Mouse (Mus musculus) MEL (cell line): ENCODE results near the gene Man1b1. TPM values are rescaled to one million over a fixed set of nuclear protein-coding genes. Genes with fewer than 3 reads are reported as not detected.

Experiments
- DNase-seq: peaks from one replicate; pipeline ENCODE4 v3.0.0; 2011; ENCODE audit warnings: low read depth, low spot score
- H3K27ac ChIP-seq: 2 replicates; pipeline ENCODE4 v1.5.1; 2012; ENCODE audit warnings: low read depth, mild to moderate bottlenecking, control low read depth, low read length, moderate library complexity; ENCODE audit not compliant: control insufficient read depth
- H3K27me3 ChIP-seq, 2 experiments: fragments of 150-350 bp in 1 of 2; sonication (generic) in 1 of 2; 2 replicates each; pipeline ENCODE4 v1.6.1; 2012; ENCODE audit warnings: low read length in 2 of 2, mild to moderate bottlenecking in 2 of 2, improper control_type of control experiment in 1 of 2, moderate library complexity in 1 of 2; ENCODE audit not compliant: insufficient read depth in 2 of 2, control insufficient read depth in 1 of 2
- H3K36me3 ChIP-seq, 2 experiments: 2 replicates each; pipeline ENCODE4 v1.6.1; 2012 to 2014; ENCODE audit warnings: low read length in 2 of 2, improper control_type of control experiment in 1 of 2, inconsistent platforms in 1 of 2, mild to moderate bottlenecking in 1 of 2; ENCODE audit not compliant: insufficient read depth in 2 of 2, control insufficient read depth in 1 of 2
- H3K4me1 ChIP-seq, 2 experiments: fragments of 150-350 bp in 1 of 2; sonication (generic) in 1 of 2; 2 replicates each; pipeline ENCODE4 v1.6.1; 2012; ENCODE audit warnings: low read length in 2 of 2, improper control_type of control experiment in 1 of 2, mild to moderate bottlenecking in 1 of 2; ENCODE audit not compliant: insufficient read depth in 2 of 2, control insufficient read depth in 1 of 2
- H3K4me3 ChIP-seq, 2 experiments: fragments of 150-350 bp in 1 of 2; sonication (generic) in 1 of 2; 2 replicates each; pipeline ENCODE4 v1.5.1; 2012; ENCODE audit warnings: low read depth in 2 of 2, low read length in 2 of 2, mild to moderate bottlenecking in 2 of 2, moderate library complexity in 2 of 2, control low read depth in 1 of 2, improper control_type of control experiment in 1 of 2; ENCODE audit not compliant: control insufficient read depth in 1 of 2, insufficient read depth in 1 of 2
- H3K79me2 ChIP-seq: 2 replicates; pipeline ENCODE4 v1.6.1; 2012; ENCODE audit warnings: mild to moderate bottlenecking, low read length, moderate library complexity; ENCODE audit not compliant: control insufficient read depth, poor library complexity, insufficient read depth
- H3K9ac ChIP-seq: 2 replicates; pipeline ENCODE4 v1.6.1; 2012; ENCODE audit warnings: low read depth, mild to moderate bottlenecking, control low read depth, low read length, moderate library complexity; ENCODE audit not compliant: control insufficient read depth, poor library complexity, severe bottlenecking
- H3K9me3 ChIP-seq: fragments of 150-350 bp; sonication (generic); replicated peaks from 2 replicates; pipeline ENCODE4 v1.6.1; 2012; ENCODE audit warnings: mild to moderate bottlenecking, low read length, improper control_type of control experiment, moderate library complexity; ENCODE audit not compliant: insufficient read depth
- CHD2 ChIP-seq: IDR thresholded peaks from 2 replicates; pipeline ENCODE4 v1.6.1; 2011; ENCODE audit warnings: low read length, improper control_type of control experiment
- CTCF ChIP-seq, 3 experiments: IDR thresholded peaks in 2 of 3; conservative IDR thresholded peaks in 1 of 3; 2 replicates each; pipeline ENCODE4 v1.5.1; 2011 to 2012; ENCODE audit warnings: low read length in 3 of 3, low read depth in 2 of 3, mild to moderate bottlenecking in 2 of 3, improper control_type of control experiment in 1 of 3, inconsistent platforms in 1 of 3, mixed read lengths in 1 of 3, moderate library complexity in 1 of 3; ENCODE audit not compliant: control insufficient read depth in 1 of 3, insufficient read depth in 1 of 3, poor library complexity in 1 of 3, severe bottlenecking in 1 of 3
- ELF1 ChIP-seq: IDR thresholded peaks from 2 replicates; pipeline ENCODE4 v1.6.1; 2014; ENCODE audit warnings: low read depth, mild to moderate bottlenecking, inconsistent platforms, low read length, improper control_type of control experiment, moderate library complexity
- EP300 ChIP-seq, 2 experiments: IDR thresholded peaks; 2 replicates each; pipeline ENCODE4 v1.6.1; 2011; ENCODE audit warnings: improper control_type of control experiment in 2 of 2, low read length in 2 of 2, low read depth in 1 of 2, mild to moderate bottlenecking in 1 of 2
- ETS1 ChIP-seq: IDR thresholded peaks from 2 replicates; pipeline ENCODE4 v1.6.1; 2012; ENCODE audit warnings: low read depth, mild to moderate bottlenecking, inconsistent platforms, low read length, improper control_type of control experiment, moderate library complexity
- GATA1 ChIP-seq: IDR thresholded peaks from 2 replicates; pipeline ENCODE4 v1.6.1; 2011; ENCODE audit warnings: low read depth, low read length, improper control_type of control experiment
- JUND ChIP-seq: IDR thresholded peaks from 2 replicates; pipeline ENCODE4 v1.6.1; 2011; ENCODE audit warnings: low read depth, mild to moderate bottlenecking, improper control_type of control experiment, low read length
- KAT2A ChIP-seq: conservative IDR thresholded peaks from 2 replicates; pipeline ENCODE4 v1.6.1; 2012; ENCODE audit warnings: low read depth, low read length, improper control_type of control experiment, inconsistent platforms
- MAX ChIP-seq: IDR thresholded peaks from 2 replicates; pipeline ENCODE4 v1.6.1; 2011; ENCODE audit warnings: low read length, improper control_type of control experiment
- MYB ChIP-seq: IDR thresholded peaks from 2 replicates; pipeline ENCODE4 v1.6.1; 2011; ENCODE audit warnings: mild to moderate bottlenecking, low read depth, low read length, improper control_type of control experiment
- NELFE ChIP-seq: IDR thresholded peaks from 2 replicates; pipeline ENCODE4 v1.6.1; 2011; ENCODE audit warnings: low read depth, low read length, improper control_type of control experiment
- NRF1 ChIP-seq: IDR thresholded peaks from 2 replicates; pipeline ENCODE4 v1.6.1; 2014; ENCODE audit warnings: low read depth, mild to moderate bottlenecking, inconsistent platforms, low read length, improper control_type of control experiment, moderate library complexity; ENCODE audit not compliant: poor library complexity, insufficient read depth, severe bottlenecking
- POLR2A ChIP-seq, 2 experiments: IDR thresholded peaks; 2 replicates each; pipeline ENCODE4 v1.6.1; 2011 to 2012; ENCODE audit warnings: low read length in 2 of 2, mild to moderate bottlenecking in 2 of 2, control low read depth in 1 of 2, improper control_type of control experiment in 1 of 2, low read depth in 1 of 2, moderate library complexity in 1 of 2; ENCODE audit not compliant: control insufficient read depth in 1 of 2, insufficient read depth in 1 of 2, poor library complexity in 1 of 2
- POLR2AphosphoS5 ChIP-seq: IDR thresholded peaks from 2 replicates; pipeline ENCODE4 v1.6.1; 2012; ENCODE audit warnings: low read depth, borderline replicate concordance, mild to moderate bottlenecking, inconsistent platforms, low read length, moderate library complexity, mixed read lengths
- RAD21 ChIP-seq: IDR thresholded peaks from 2 replicates; pipeline ENCODE4 v1.6.1; 2011; ENCODE audit warnings: mild to moderate bottlenecking, low read depth, low read length, improper control_type of control experiment
- RCOR1 ChIP-seq: IDR thresholded peaks from 2 replicates; pipeline ENCODE4 v1.6.1; 2012; ENCODE audit warnings: low read depth, mild to moderate bottlenecking, inconsistent platforms, low read length, improper control_type of control experiment
- SIN3A ChIP-seq: IDR thresholded peaks from 2 replicates; pipeline ENCODE4 v1.6.1; 2012; ENCODE audit warnings: low read length, improper control_type of control experiment, inconsistent platforms
- TBP ChIP-seq: IDR thresholded peaks from 2 replicates; pipeline ENCODE4 v1.8.0; 2011; ENCODE audit warnings: low read depth, low read length, improper control_type of control experiment
- TCF12 ChIP-seq: IDR thresholded peaks from 2 replicates; pipeline ENCODE4 v1.6.1; 2014; ENCODE audit warnings: low read depth, mild to moderate bottlenecking, inconsistent platforms, low read length, improper control_type of control experiment, moderate library complexity
- USF2 ChIP-seq, 2 experiments: IDR thresholded peaks; 2 replicates each; pipeline ENCODE4 v1.6.1; 2011 to 2012; ENCODE audit warnings: improper control_type of control experiment in 2 of 2, low read length in 2 of 2, borderline replicate concordance in 1 of 2, inconsistent platforms in 1 of 2, low read depth in 1 of 2, mild to moderate bottlenecking in 1 of 2; ENCODE audit not compliant: insufficient read depth in 1 of 2
- ZMIZ1 ChIP-seq: IDR thresholded peaks from 2 replicates; pipeline ENCODE4 v1.6.1; 2012; ENCODE audit warnings: low read depth, mild to moderate bottlenecking, inconsistent platforms, low read length, improper control_type of control experiment, moderate library complexity
- ZNF384 ChIP-seq: IDR thresholded peaks from 2 replicates; pipeline ENCODE4 v1.6.1; 2012; ENCODE audit warnings: low read depth, mild to moderate bottlenecking, inconsistent platforms, low read length, improper control_type of control experiment
- polyA plus RNA-seq, 2 experiments: library from polyadenylated mRNA; stranded (reverse) in 1 of 2; unstranded in 1 of 2; fragments of >175 nt in 1 of 2; fragments of >200 nt in 1 of 2; gene quantifications; 2 replicates each; pipeline versions ENCODE4 v1.2.1 to v1.2.4; 2012; ENCODE audit warnings: low replicate concordance in 2 of 2, low read depth in 1 of 2; ENCODE audit not compliant: insufficient read length in 2 of 2, insufficient read depth in 1 of 2, missing spikeins in 1 of 2
- total RNA-seq: library from RNA; depleted of rRNA; stranded (reverse); fragments of 300-350 nt; gene quantifications from 2 replicates; pipeline ENCODE4 v1.2.3, GENCODE M21; 2012

Man1b1 gene
- total and polyA plus RNA-seq, 3 experiments = 49.6 to 50.1 TPM; not detected in 1

DNA sequence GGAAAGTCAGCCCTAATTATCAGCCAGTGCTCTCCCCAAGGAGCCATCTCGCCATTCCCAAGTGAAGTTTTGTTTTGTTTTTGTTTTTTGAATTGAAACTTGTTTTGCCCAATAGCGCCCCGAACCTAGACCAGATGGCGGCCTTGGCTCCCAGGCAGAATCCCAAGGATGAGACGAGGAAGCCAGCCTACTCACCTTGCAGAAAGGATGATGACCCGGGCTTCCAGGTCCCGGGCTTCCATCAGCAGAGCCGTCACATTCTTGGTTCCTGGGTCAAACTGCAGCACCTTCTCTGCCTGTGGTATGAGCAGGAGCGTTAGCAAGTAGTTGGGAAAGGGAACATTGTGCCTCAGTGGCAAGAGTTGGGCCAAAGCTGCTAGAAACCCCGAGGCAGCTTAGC, 22.0 kb upstream of the Man1b1 start:
- Histone ChIP-seq H3K27ac (no peak overlapping the region), H3K9ac (no peak overlapping the region), H3K79me2 (no peaks in the 10 kb centered on the region), H3K9me3 (no peaks in the 10 kb centered on the region), H3K4me1 (no peaks in the 10 kb centered on the region), H3K27me3 (peaks cover 0 to 2% of the 10 kb centered on the region in 2 experiments; a peak in 1 of 4 replicates)
- no peak for DNase-seq
- TF ChIP-seq ZMIZ1 = no peak
- no peak for TF ChIP-seq POLR2A (IDR thresholded peaks at IDR 0.05; ENCODE audit: control insufficient read depth in 1 of 2, insufficient read depth in 1 of 2, low read depth in 1 of 2, low read length in 2 of 2, poor library complexity in 1 of 2)
- TF ChIP-seq NELFE = no peak
- no peak for TF ChIP-seq POLR2AphosphoS5
- TF ChIP-seq MYB = no peak
- no peak for TF ChIP-seq NRF1
- TF ChIP-seq RCOR1 = no peak
- no peak for TF ChIP-seq JUND
- no peak for TF ChIP-seq CTCF (IDR thresholded peaks at IDR 0.05 in 2 of 3, conservative IDR thresholded peaks at IDR 0.05 in 1 of 3; ENCODE audit: control insufficient read depth in 1 of 3, insufficient read depth in 1 of 3, low read depth in 2 of 3, low read length in 3 of 3, poor library complexity in 1 of 3, severe bottlenecking in 1 of 3)
- no peak for TF ChIP-seq ELF1
- no peak for TF ChIP-seq MAX
- TF ChIP-seq EP300 (IDR thresholded peaks at IDR 0.05; ENCODE audit: low read depth in 1 of 2, low read length in 2 of 2) = no peak
- TF ChIP-seq, all 39 proteins: peak for 0
- H3K36me3 ChIP-seq = no peaks in the 10 kb centered on the region
- H3K4me3 ChIP-seq = no peak overlapping the region

DNA sequence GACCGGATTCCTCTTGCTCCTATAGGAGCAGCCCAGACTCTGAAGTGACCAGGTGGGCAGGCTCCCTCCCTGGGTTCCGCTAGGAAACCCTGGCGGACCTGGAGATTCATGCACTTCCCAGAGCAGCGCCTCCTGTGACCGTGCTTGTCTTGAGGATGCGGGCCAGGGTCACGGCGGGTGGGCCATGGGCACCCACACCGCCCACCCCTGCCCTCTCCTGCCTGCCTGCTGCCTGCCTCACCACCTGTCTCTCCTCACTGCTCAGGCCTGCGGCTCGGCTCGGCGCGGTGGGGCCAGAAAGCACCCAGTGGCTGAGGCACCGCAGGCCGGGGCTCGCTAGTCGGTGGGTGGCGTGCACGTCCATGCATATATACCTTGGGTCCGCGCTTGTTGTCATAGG, 21.2 kb upstream of the Man1b1 start:
- Histone ChIP-seq H3K4me3 (no peak overlapping the region), H3K9me3 (no peaks in the 10 kb centered on the region), H3K9ac (no peak overlapping the region), H3K27me3 (peaks cover 0 to 2% of the 10 kb centered on the region in 2 experiments; a peak in 1 of 4 replicates), H3K36me3 (no peaks in the 10 kb centered on the region)
- TF ChIP-seq SIN3A (no peak), MAX (no peak), POLR2A (IDR thresholded peaks at IDR 0.05; ENCODE audit: control insufficient read depth in 1 of 2, insufficient read depth in 1 of 2, low read depth in 1 of 2, low read length in 2 of 2, poor library complexity in 1 of 2) (no peak), TBP (no peak), RAD21 (no peak), EP300 (IDR thresholded peaks at IDR 0.05; ENCODE audit: low read depth in 1 of 2, low read length in 2 of 2) (no peak), ETS1 (no peak), ZNF384 (no peak), ELF1 (no peak), CHD2 (no peak), RCOR1 (no peak), TCF12 (no peak), USF2 (IDR thresholded peaks at IDR 0.05; ENCODE audit: borderline replicate concordance in 1 of 2, insufficient read depth in 1 of 2, low read depth in 1 of 2, low read length in 2 of 2) (no peak), KAT2A (no peak), GATA1 (no peak)
- TF ChIP-seq, all 39 proteins: peak for 0
- H3K4me1 ChIP-seq = no peaks in the 10 kb centered on the region
- H3K27ac ChIP-seq = no peak overlapping the region
- H3K79me2 ChIP-seq = no peaks in the 10 kb centered on the region
- DNase-seq = no peak
